Mouse (Mus musculus) hindbrain, embryonic 14.5 days (tissue): ENCODE measurements around the gene Ppox. TPM values are rescaled to one million over a fixed set of nuclear protein-coding genes. Genes with fewer than 3 reads are reported as not detected.

Source experiments
- ATAC-seq: fragments of 200-750 bp; cut with Nextera tagmentation; 2 replicates; pipeline ENCODE4 v1.8.0; 2017; ENCODE audit warnings: moderate number of reproducible peaks, mild to moderate bottlenecking, moderate TSS enrichment, moderate library complexity; ENCODE audit not compliant: low FRiP score
- DNase-seq: peaks from one replicate; pipeline ENCODE4 v3.0.0-alpha.2; 2015; ENCODE audit warnings: low spot score
- H3K27ac ChIP-seq: fragments of 300-500 bp; sonication (generic); 2 replicates; pipeline ENCODE4 v1.5.1; 2014; ENCODE audit warnings: mild to moderate bottlenecking, moderate library complexity
- H3K27me3 ChIP-seq: fragments of 300-500 bp; sonication (generic); 2 replicates; pipeline ENCODE4 v1.6.1; 2014; ENCODE audit warnings: mild to moderate bottlenecking, low read length, mixed read lengths; ENCODE audit not compliant: control insufficient read depth, insufficient read depth
- H3K36me3 ChIP-seq: fragments of 300-500 bp; sonication (generic); replicated peaks from 2 replicates; pipeline ENCODE4 v1.6.1; 2014; ENCODE audit not compliant: control insufficient read depth, insufficient read depth
- H3K4me1 ChIP-seq: fragments of 300-500 bp; sonication (generic); replicated peaks from 2 replicates; pipeline ENCODE4 v1.6.1; 2014; ENCODE audit warnings: antibody characterized with exemption, low read length, mixed read lengths; ENCODE audit not compliant: control insufficient read depth, insufficient read depth
- H3K4me2 ChIP-seq: fragments of 300-500 bp; sonication (generic); replicated peaks from 2 replicates; pipeline ENCODE4 v1.6.1; 2014; ENCODE audit warnings: mild to moderate bottlenecking, moderate library complexity
- H3K4me3 ChIP-seq: fragments of 300-500 bp; sonication (generic); replicated peaks from 2 replicates; pipeline ENCODE4 v1.5.1; 2014; ENCODE audit warnings: mild to moderate bottlenecking, low read length
- H3K9ac ChIP-seq: fragments of 300-500 bp; sonication (generic); 2 replicates; pipeline ENCODE4 v1.6.1; 2014
- H3K9me3 ChIP-seq: fragments of 300-500 bp; sonication (generic); 2 replicates; pipeline ENCODE4 v1.6.1; 2016; ENCODE audit warnings: low read length; ENCODE audit not compliant: control insufficient read depth
- WGBS: fragments of 180-500 bp; shearing (Covaris S2); extraction: QIAGEN DNeasy Blood & Tissue Kit; methylation state at CpG from one replicate; pipeline ENCODE4 v1.1.7; 2014; 5-methylcytosine and 5-hydroxymethylcytosine counted together
- polyA plus RNA-seq: library from polyadenylated mRNA; unstranded; fragments of >200 nt; fragmentation: Nextera tagmentation; extraction: Ambion mirVana; gene quantifications from 2 replicates; pipeline ENCODE4 v1.2.1, GENCODE M21; 2014

Ppox gene
- polyA plus RNA-seq, 1 experiment from 2014 or later = 44.6 TPM

- DNase-seq (no peak), ATAC-seq (no peak)
- 74% methylated on average over 4 of the region's 4 CpGs for WGBS
These were observed 49.1 kb downstream of the Ppox start for GRCm38 (mm10) chr1:171231844-171232243.

GRCm38 (mm10) chr1:171230215-171230614 lies 50.8 kb downstream of the Ppox start:
- H3K27ac ChIP-seq = no peak overlapping the region

More at GRCm38 (mm10) chr1:171231844-171232243, 49.1 kb downstream of the Ppox start:
- Histone ChIP-seq H3K27ac (no peak overlapping the region), H3K9ac (no peak overlapping the region), H3K36me3 (peaks cover 33% of the 10 kb centered on the region), H3K4me1 (no peaks in the 10 kb centered on the region), H3K4me2 (no peak overlapping the region), H3K9me3 (no peaks in the 10 kb centered on the region), H3K4me3 (no peak overlapping the region), H3K27me3 (no peaks in the 10 kb centered on the region)

GRCm38 (mm10) chr1:171229750-171230149 lies 51.2 kb downstream of the Ppox start:
- Histone ChIP-seq H3K9me3 (no peaks in the 10 kb centered on the region), H3K4me3 (no peak overlapping the region), H3K9ac (no peak overlapping the region), H3K4me2 (no peak overlapping the region), H3K36me3 (peaks cover 12% of the 10 kb centered on the region), H3K27me3 (no peaks in the 10 kb centered on the region), H3K27ac (no peak overlapping the region), H3K4me1 (no peaks in the 10 kb centered on the region)
- ATAC-seq = no peak
- WGBS = 66% methylated on average over 6 of the region's 6 CpGs
- no peak for DNase-seq

More at GRCm38 (mm10) chr1:171230215-171230614, 50.8 kb downstream of the Ppox start:
- Histone ChIP-seq H3K4me1 (no peaks in the 10 kb centered on the region), H3K4me2 (no peak overlapping the region), H3K27me3 (no peaks in the 10 kb centered on the region), H3K9me3 (no peaks in the 10 kb centered on the region), H3K9ac (no peak overlapping the region), H3K36me3 (peaks cover 17% of the 10 kb centered on the region), H3K4me3 (no peak overlapping the region)
- no peak for DNase-seq
- no peak for ATAC-seq
- 60% methylated on average over 3 of the region's 3 CpGs for WGBS

GRCm38 (mm10) chr1:171227879-171228278 lies 53.1 kb downstream of the Ppox start:
- WGBS = 83% methylated on average over 1 of the region's 1 CpGs
- H3K27ac ChIP-seq = no peak overlapping the region
- no peaks in the 10 kb centered on the region for H3K27me3 ChIP-seq
- ATAC-seq (no peak), DNase-seq (no peak)
- H3K9ac ChIP-seq = no peak overlapping the region
- no peak overlapping the region for H3K4me2 ChIP-seq
- no peaks in the 10 kb centered on the region for H3K36me3 ChIP-seq
- no peaks in the 10 kb centered on the region for H3K4me1 ChIP-seq
- no peak overlapping the region for H3K4me3 ChIP-seq
- H3K9me3 ChIP-seq = no peaks in the 10 kb centered on the region

GRCm38 (mm10) chr1:171226780-171227179 lies 54.2 kb downstream of the Ppox start:
- Histone ChIP-seq H3K9ac (no peak overlapping the region), H3K4me1 (peaks cover under 1% of the 10 kb centered on the region; the same call in 1 of the 2 replicates), H3K27me3 (no peaks in the 10 kb centered on the region), H3K4me2 (no peak overlapping the region), H3K36me3 (no peaks in the 10 kb centered on the region), H3K9me3 (no peaks in the 10 kb centered on the region), H3K27ac (no peak overlapping the region), H3K4me3 (no peak overlapping the region)
- 48% methylated on average over 3 of the region's 4 CpGs for WGBS
- DNase-seq = no peak
- ATAC-seq = no peak

Other genes with a start within 250 kb of the Ppox start
- 9.6 and 11.6 TPM in 2 replicates for gene Fcgr3, start 216.3 kb downstream of the Ppox start, polyA plus RNA-seq
- gene Cfap126, start 167.3 kb downstream of the Ppox start, polyA plus RNA-seq = 11.7 and 20.3 TPM in 2 replicates
- gene Sdhc, start 130.6 kb downstream of the Ppox start, polyA plus RNA-seq = 311 and 314 TPM in 2 replicates
- 3.5 and 4.8 TPM in 2 replicates for gene Mpz, start 130.5 kb downstream of the Ppox start, polyA plus RNA-seq
- gene Pcp4l1, start 84.9 kb downstream of the Ppox start, polyA plus RNA-seq = 37.2 and 55.1 TPM in 2 replicates
- gene Nr1i3, start 67.2 kb downstream of the Ppox start, polyA plus RNA-seq = 0.21 and 0.50 TPM in 2 replicates
- 41.2 and 47.0 TPM in 2 replicates for gene Tomm40l, start 58.7 kb downstream of the Ppox start, polyA plus RNA-seq
- gene Apoa2, start 56.1 kb downstream of the Ppox start, polyA plus RNA-seq = 5.6 and 7.0 TPM in 2 replicates
- 25.2 and 30.1 TPM in 2 replicates for gene Fcer1g, start 46.8 kb downstream of the Ppox start, polyA plus RNA-seq
- gene Adamts4, start 30.8 kb downstream of the Ppox start, polyA plus RNA-seq = 3.0 and 3.7 TPM in 2 replicates
- gene Ndufs2, start 29.8 kb downstream of the Ppox start, polyA plus RNA-seq = 218 and 247 TPM in 2 replicates
- 86.5 and 88.6 TPM in 2 replicates for gene B4galt3, start 10.9 kb downstream of the Ppox start, polyA plus RNA-seq
- 80.1 and 85.8 TPM in 2 replicates for gene Usp21, start 6.8 kb upstream of the Ppox start, polyA plus RNA-seq
- 116 and 131 TPM in 2 replicates for gene Ufc1, start 13.8 kb upstream of the Ppox start, polyA plus RNA-seq
- 45.9 and 49.9 TPM in 2 replicates for gene Dedd, start 48.0 kb upstream of the Ppox start, polyA plus RNA-seq
- gene Nit1, start 64.5 kb upstream of the Ppox start, polyA plus RNA-seq = 36.6 and 37.8 TPM in 2 replicates
- gene Pfdn2, start 64.5 kb upstream of the Ppox start, polyA plus RNA-seq = 60.3 and 66.1 TPM in 2 replicates
- 2.6 and 3.9 TPM in 2 replicates for gene Klhdc9, start 79.6 kb upstream of the Ppox start, polyA plus RNA-seq
- 2.3 TPM in 2 replicates for gene Nectin4, start 88.9 kb upstream of the Ppox start, polyA plus RNA-seq
- gene Arhgap30, start 107.8 kb upstream of the Ppox start, polyA plus RNA-seq = 0.31 and 0.71 TPM in 2 replicates
- gene Usf1, start 130.1 kb upstream of the Ppox start, polyA plus RNA-seq = 166 and 175 TPM in 2 replicates
- gene Tstd1, start 137.7 kb upstream of the Ppox start, polyA plus RNA-seq = 2.4 and 3.1 TPM in 2 replicates
- gene F11r, start 156.3 kb upstream of the Ppox start, polyA plus RNA-seq = 12.8 and 14.0 TPM in 2 replicates
- 23.0 and 29.8 TPM in 2 replicates for gene Alyref2, start 222.3 kb upstream of the Ppox start, polyA plus RNA-seq